Mouse (Mus musculus): ENCODE data around the gene Magi1. TPM values are rescaled to one million over a fixed set of nuclear protein-coding genes. Genes with fewer than 3 reads are reported as not detected.

Magi1 gene
- polyA plus RNA-seq, 1 experiment from 2014 or later = 7.9 TPM

DNA sequence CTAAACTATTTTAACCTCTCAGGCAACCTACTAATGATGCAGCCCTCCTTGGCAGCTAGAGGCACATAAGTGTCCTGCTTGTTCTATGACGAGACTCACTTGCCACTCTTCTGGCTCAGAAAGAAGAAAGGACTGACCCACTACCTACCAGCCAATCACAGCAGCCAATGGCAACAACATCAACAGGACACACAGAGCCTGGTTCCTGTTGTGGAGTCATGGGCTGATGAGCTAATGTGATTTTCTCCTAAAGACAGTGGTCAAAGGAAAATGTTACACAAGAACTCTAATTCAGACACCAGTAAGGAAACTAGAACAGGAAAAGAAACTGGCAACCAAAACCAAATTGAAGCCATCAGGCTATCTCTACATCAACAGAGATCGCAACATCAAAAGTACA is 124.5 kb downstream of the Magi1 start:
- Histone ChIP-seq H3K36me3 (ENCODE audit: control insufficient read depth, insufficient read depth, low read length) (no peaks in the 10 kb centered on the region), H3K4me1 (ENCODE audit: control insufficient read depth in 2 of 2, insufficient read depth in 2 of 2, low read length in 2 of 2) (peaks cover 18 to 53% of the 10 kb centered on the region in 2 experiments), H3K4me2 (ENCODE audit: low read length) (no peak overlapping the region), H3K27ac (replicated peaks in 1 of 2; ENCODE audit: control insufficient read depth in 1 of 2, insufficient read depth in 1 of 2, low read depth in 2 of 2, low read length in 2 of 2) (peak overlapping the region; percentile 52 to 69), H3K4me3 (ENCODE audit: control insufficient read depth in 1 of 2, insufficient read depth in 1 of 2, low read depth in 1 of 2, low read length in 2 of 2) (no peak overlapping the region), H3K9ac (ENCODE audit: low read length) (no peak overlapping the region), H3K9me3 (ENCODE audit: control insufficient read depth, low read length) (no peaks in the 10 kb centered on the region), H3K27me3 (ENCODE audit: control insufficient read depth, insufficient read depth, low read length) (no peaks in the 10 kb centered on the region)
- no peak for ATAC-seq (ENCODE audit: insufficient number of reproducible peaks, insufficient read depth, low FRiP score, low read depth)
- WGBS = 22% methylated on average over 2 of the region's 2 CpGs

- H3K27ac ChIP-seq (replicated peaks in 1 of 2; ENCODE audit: control insufficient read depth in 1 of 2, insufficient read depth in 1 of 2, low read depth in 2 of 2, low read length in 2 of 2) = peak overlapping the region in 1 of 2 experiments; percentile 69; a peak in 3 of 4 replicates
- no peak for ATAC-seq (ENCODE audit: insufficient number of reproducible peaks, insufficient read depth, low FRiP score, low read depth)
- no peak overlapping the region for H3K4me3 ChIP-seq (ENCODE audit: control insufficient read depth in 1 of 2, insufficient read depth in 1 of 2, low read depth in 1 of 2, low read length in 2 of 2)
- no peaks in the 10 kb centered on the region for H3K36me3 ChIP-seq (ENCODE audit: control insufficient read depth, insufficient read depth, low read length)
- H3K4me1 ChIP-seq (ENCODE audit: control insufficient read depth in 2 of 2, insufficient read depth in 2 of 2, low read length in 2 of 2) = peaks cover 19 to 52% of the 10 kb centered on the region in 2 experiments
- H3K9ac ChIP-seq (ENCODE audit: low read length) = no peak overlapping the region
- no peaks in the 10 kb centered on the region for H3K9me3 ChIP-seq (ENCODE audit: control insufficient read depth, low read length)
- H3K27me3 ChIP-seq (ENCODE audit: control insufficient read depth, insufficient read depth, low read length) = no peaks in the 10 kb centered on the region
- H3K4me2 ChIP-seq (ENCODE audit: low read length) = no peak overlapping the region
- WGBS = 80% methylated on average over 3 of the region's 3 CpGs
Observed at GRCm38 (mm10) chr6:94158119-94158848, 125.4 kb downstream of the Magi1 start.

DNA sequence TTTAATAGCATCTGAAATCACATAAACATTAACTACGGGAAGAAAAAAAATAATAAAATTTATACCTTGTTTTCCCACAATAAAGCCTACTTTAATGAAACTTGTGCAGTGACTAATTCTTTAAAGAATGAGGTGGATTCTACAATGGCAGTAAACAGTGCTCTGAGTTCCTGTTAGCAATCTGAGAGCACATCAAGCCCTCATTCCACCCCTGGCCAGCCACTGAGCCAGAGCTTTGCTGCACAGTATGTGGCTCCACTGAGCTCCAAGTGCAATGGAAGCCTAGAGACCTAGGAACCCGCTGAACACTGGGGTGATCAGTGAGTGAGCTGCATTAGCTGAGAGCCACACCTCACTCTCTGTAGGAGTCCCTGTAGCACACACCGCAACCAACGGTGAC is 127.7 kb downstream of the Magi1 start:
- 57% methylated on average over 4 of the region's 4 CpGs for WGBS
- Histone ChIP-seq H3K9me3 (ENCODE audit: control insufficient read depth, low read length) (no peaks in the 10 kb centered on the region), H3K4me3 (ENCODE audit: control insufficient read depth in 1 of 2, insufficient read depth in 1 of 2, low read depth in 1 of 2, low read length in 2 of 2) (no peak overlapping the region), H3K4me1 (ENCODE audit: control insufficient read depth in 2 of 2, insufficient read depth in 2 of 2, low read length in 2 of 2) (peaks cover 13 to 52% of the 10 kb centered on the region in 2 experiments), H3K4me2 (ENCODE audit: low read length) (no peak overlapping the region), H3K36me3 (ENCODE audit: control insufficient read depth, insufficient read depth, low read length) (no peaks in the 10 kb centered on the region), H3K9ac (ENCODE audit: low read length) (no peak overlapping the region), H3K27ac (replicated peaks in 1 of 2; ENCODE audit: control insufficient read depth in 1 of 2, insufficient read depth in 1 of 2, low read depth in 2 of 2, low read length in 2 of 2) (no peak overlapping the region), H3K27me3 (ENCODE audit: control insufficient read depth, insufficient read depth, low read length) (no peaks in the 10 kb centered on the region)
- no peak for ATAC-seq (ENCODE audit: insufficient number of reproducible peaks, insufficient read depth, low FRiP score, low read depth)

DNA sequence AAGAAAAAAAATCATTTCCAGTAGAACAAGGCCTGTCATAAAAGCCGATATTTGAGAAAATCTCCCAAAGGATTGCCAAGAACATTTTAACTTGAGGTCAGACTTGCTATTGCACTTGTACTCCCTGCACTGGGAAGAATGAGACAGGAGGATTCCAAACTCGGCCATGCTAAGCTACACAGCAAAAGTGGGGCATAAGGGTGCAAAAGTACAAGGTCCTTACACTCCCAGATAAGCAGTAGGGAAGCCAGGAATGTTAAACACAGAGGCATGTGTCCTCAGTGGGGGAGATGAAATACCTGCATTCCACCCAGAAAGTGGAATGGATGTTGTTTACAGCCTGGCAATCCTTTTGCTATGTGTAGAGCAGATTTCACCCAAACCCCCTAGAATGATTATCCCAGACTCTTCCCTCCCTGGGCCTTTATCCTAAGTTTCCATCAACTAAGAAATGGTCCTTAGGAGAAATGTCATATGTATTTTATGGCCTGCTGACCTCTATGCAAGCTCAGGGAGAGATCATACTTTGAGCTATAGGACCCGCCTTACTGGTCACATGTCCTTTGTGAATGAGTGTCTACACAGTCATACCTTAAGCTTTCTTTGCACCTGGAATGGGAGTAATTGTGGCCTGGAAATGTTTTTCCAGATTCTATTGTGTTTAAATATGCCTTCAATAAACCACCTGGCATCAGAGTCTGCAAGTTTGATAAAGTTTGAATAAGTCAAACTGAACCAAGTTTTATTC is 128.7 kb downstream of the Magi1 start:
- peaks cover 16 to 60% of the 10 kb centered on the region in 2 experiments for H3K4me1 ChIP-seq (ENCODE audit: control insufficient read depth in 2 of 2, insufficient read depth in 2 of 2, low read length in 2 of 2)
- no peak overlapping the region for H3K4me2 ChIP-seq (ENCODE audit: low read length)
- no peaks in the 10 kb centered on the region for H3K27me3 ChIP-seq (ENCODE audit: control insufficient read depth, insufficient read depth, low read length)
- no peak overlapping the region for H3K4me3 ChIP-seq (ENCODE audit: control insufficient read depth in 1 of 2, insufficient read depth in 1 of 2, low read depth in 1 of 2, low read length in 2 of 2)
- WGBS = 60% methylated on average over 3 of the region's 3 CpGs
- no peak overlapping the region for H3K9ac ChIP-seq (ENCODE audit: low read length)
- H3K27ac ChIP-seq (replicated peaks in 1 of 2; ENCODE audit: control insufficient read depth in 1 of 2, insufficient read depth in 1 of 2, low read depth in 2 of 2, low read length in 2 of 2) = no peak overlapping the region
- no peak for ATAC-seq (ENCODE audit: insufficient number of reproducible peaks, insufficient read depth, low FRiP score, low read depth)
- no peaks in the 10 kb centered on the region for H3K9me3 ChIP-seq (ENCODE audit: control insufficient read depth, low read length)
- no peaks in the 10 kb centered on the region for H3K36me3 ChIP-seq (ENCODE audit: control insufficient read depth, insufficient read depth, low read length)

- no peaks in the 10 kb centered on the region for H3K36me3 ChIP-seq (ENCODE audit: control insufficient read depth, insufficient read depth, low read length)
- no peak overlapping the region for H3K9ac ChIP-seq (ENCODE audit: low read length)
- H3K4me3 ChIP-seq (ENCODE audit: control insufficient read depth in 1 of 2, insufficient read depth in 1 of 2, low read depth in 1 of 2, low read length in 2 of 2) = no peak overlapping the region
- no peaks in the 10 kb centered on the region for H3K27me3 ChIP-seq (ENCODE audit: control insufficient read depth, insufficient read depth, low read length)
- H3K9me3 ChIP-seq (ENCODE audit: control insufficient read depth, low read length) = no peaks in the 10 kb centered on the region
- H3K27ac ChIP-seq (replicated peaks in 1 of 2; ENCODE audit: control insufficient read depth in 1 of 2, insufficient read depth in 1 of 2, low read depth in 2 of 2, low read length in 2 of 2) = no peak overlapping the region
- H3K4me2 ChIP-seq (ENCODE audit: low read length) = no peak overlapping the region
- peaks cover 14 to 46% of the 10 kb centered on the region in 2 experiments for H3K4me1 ChIP-seq (ENCODE audit: control insufficient read depth in 2 of 2, insufficient read depth in 2 of 2, low read length in 2 of 2)
- WGBS = 83% methylated on average over 9 of the region's 9 CpGs
- no peak for ATAC-seq (ENCODE audit: insufficient number of reproducible peaks, insufficient read depth, low FRiP score, low read depth)
Observed at GRCm38 (mm10) chr6:94152881-94153280, 130.8 kb downstream of the Magi1 start.

GRCm38 (mm10) chr6:94150876-94151275 is 132.8 kb downstream of the Magi1 start:
- H3K4me3 ChIP-seq (ENCODE audit: control insufficient read depth in 1 of 2, insufficient read depth in 1 of 2, low read depth in 1 of 2, low read length in 2 of 2) = no peak overlapping the region
- H3K36me3 ChIP-seq (ENCODE audit: control insufficient read depth, insufficient read depth, low read length) = no peaks in the 10 kb centered on the region
- 11% methylated on average over 4 of the region's 4 CpGs for WGBS
- no peak for ATAC-seq (ENCODE audit: insufficient number of reproducible peaks, insufficient read depth, low FRiP score, low read depth)
- no peaks in the 10 kb centered on the region for H3K9me3 ChIP-seq (ENCODE audit: control insufficient read depth, low read length)
- H3K4me1 ChIP-seq (ENCODE audit: control insufficient read depth in 2 of 2, insufficient read depth in 2 of 2, low read length in 2 of 2) = peaks cover 13 to 55% of the 10 kb centered on the region in 2 experiments
- peak overlapping the region; percentile 25 to 41; a peak in 2 of 4 replicates for H3K27ac ChIP-seq (replicated peaks in 1 of 2; ENCODE audit: control insufficient read depth in 1 of 2, insufficient read depth in 1 of 2, low read depth in 2 of 2, low read length in 2 of 2)
- no peak overlapping the region for H3K9ac ChIP-seq (ENCODE audit: low read length)
- no peaks in the 10 kb centered on the region for H3K27me3 ChIP-seq (ENCODE audit: control insufficient read depth, insufficient read depth, low read length)
- H3K4me2 ChIP-seq (ENCODE audit: low read length) = 0 out of 2 replicates have a peak overlapping the region, but pooled peaks have one; percentile 6

- H3K4me3 ChIP-seq (ENCODE audit: control insufficient read depth in 1 of 2, insufficient read depth in 1 of 2, low read depth in 1 of 2, low read length in 2 of 2) = no peak overlapping the region
- H3K27me3 ChIP-seq (ENCODE audit: control insufficient read depth, insufficient read depth, low read length) = no peaks in the 10 kb centered on the region
- no peak overlapping the region for H3K4me2 ChIP-seq (ENCODE audit: low read length)
- no peaks in the 10 kb centered on the region for H3K36me3 ChIP-seq (ENCODE audit: control insufficient read depth, insufficient read depth, low read length)
- H3K27ac ChIP-seq (replicated peaks in 1 of 2; ENCODE audit: control insufficient read depth in 1 of 2, insufficient read depth in 1 of 2, low read depth in 2 of 2, low read length in 2 of 2) = peak overlapping the region; percentile 7 to 25; a peak in 3 of 4 replicates
- peaks cover 15 to 58% of the 10 kb centered on the region in 2 experiments for H3K4me1 ChIP-seq (ENCODE audit: control insufficient read depth in 2 of 2, insufficient read depth in 2 of 2, low read length in 2 of 2)
- ATAC-seq (ENCODE audit: insufficient number of reproducible peaks, insufficient read depth, low FRiP score, low read depth) = no peak
- 31% methylated on average over 2 of the region's 2 CpGs for WGBS
- 0 out of 2 replicates have a peak overlapping the region, but pooled peaks have one; percentile 25 for H3K9ac ChIP-seq (ENCODE audit: low read length)
- no peaks in the 10 kb centered on the region for H3K9me3 ChIP-seq (ENCODE audit: control insufficient read depth, low read length)
Observed at GRCm38 (mm10) chr6:94149800-94150199, 133.9 kb downstream of the Magi1 start.
